ENCODE assay signal across 8 mouse cellular contexts in genomic region chr4:109729281-109729680, GRCm38 (mm10). TPM values are rescaled to one million over a fixed set of nuclear protein-coding genes. Genes with fewer than 3 reads are reported as not detected.
DNase-seq lines count a peak whose midpoint lies in the region; ATAC-seq and TF ChIP-seq lines count a peak whose summit lies in the region.

No protein-coding gene starts in this region.

- no peaks in the 10 kb centered on the region for H3K27me3 ChIP-seq in heart, embryonic 12.5 days (replicated peaks)

- TF ChIP-seq CTCF in brain, embryonic 14.5 days (IDR thresholded peaks at IDR 0.05; ENCODE audit: borderline replicate concordance, extremely low read depth, insufficient read depth, insufficient read length): no peak

- WGBS in heart, embryonic 12.5 days: 16% methylated on average over 2 of the region's 2 CpGs

- no peak for ATAC-seq in heart, embryonic 12.5 days (ENCODE audit: insufficient number of reproducible peaks, low FRiP score)

- H3K4me2 ChIP-seq in heart, embryonic 12.5 days: no peak overlapping the region

- H3K9me3 ChIP-seq in heart, embryonic 12.5 days (replicated peaks): no peaks in the 10 kb centered on the region

- no peaks in the 10 kb centered on the region for H3K36me3 ChIP-seq in heart, embryonic 12.5 days

- intact Hi-C loops in left cerebral cortex, postnatal 4 days (cut with DNase I): no loop called here

- no peak overlapping the region for H3K9ac ChIP-seq in heart, embryonic 12.5 days

- H3K4me1 ChIP-seq in heart, embryonic 12.5 days (replicated peaks): no peaks in the 10 kb centered on the region

- H3K4me3 ChIP-seq in heart, embryonic 12.5 days: no peak overlapping the region

- no peak overlapping the region for H3K27ac ChIP-seq in heart, embryonic 12.5 days (ENCODE audit: poor library complexity, severe bottlenecking)

- no peak for TF ChIP-seq POLR2A in brain, embryonic 14.5 days (IDR thresholded peaks at IDR 0.05; ENCODE audit: borderline replicate concordance, extremely low read depth, insufficient read depth, insufficient read length, poor library complexity, severe bottlenecking)

- DNase-seq in heart, adult 8-10 months (ENCODE audit: low spot score): peak; percentile 44
- peak; percentile 12 for DNase-seq in right cerebral cortex, adult 18-20 months
- DNase-seq in right cerebral cortex, postnatal 36 days (ENCODE audit: low spot score in 2 of 2): no peak
- DNase-seq in brain, embryonic 14.5 days (ENCODE audit: low read depth): peak; percentile 68
- peak; percentile 12 for DNase-seq in left cerebral cortex, postnatal 4 days
- peak; percentile 45 for DNase-seq in thymus, postnatal 14 days
- no peak for DNase-seq in frontal cortex, postnatal 14 days (ENCODE audit: low spot score in 2 of 2)

RNA-seq across cellular contexts. Expression of gene Faf1, which starts 52.9 kb away (rescaled TPM):
- total RNA-seq in heart, adult 8-10 months (2022): 10 to 100 TPM; 35.9 to 44.0 (median 40.6) TPM
- 29.2 and 31.5 TPM in 2 replicates for polyA plus RNA-seq in heart, embryonic 12.5 days (2016; fragmentation: Nextera tagmentation; extraction: Ambion mirVana)
- polyA plus RNA-seq in brain, embryonic 14.5 days (2012; rRNA removed): 23.9 and 31.7 TPM in 2 replicates
- 10 to 100 TPM; 43.6 TPM for total RNA-seq in left cerebral cortex, postnatal 4 days (2021)

Comparison
In these comparisons a context has a peak if more than half of its experiments do, and no peak if none do; other contexts are left out.
1. DNase-seq: peak in heart, adult 8-10 months (single experiment), right cerebral cortex, adult 18-20 months (single experiment), brain, embryonic 14.5 days (single experiment), left cerebral cortex, postnatal 4 days (single experiment) and thymus, postnatal 14 days (single experiment); none in right cerebral cortex, postnatal 36 days (0 of 2) and frontal cortex, postnatal 14 days (0 of 2).